Mouse (Mus musculus) gastrocnemius, adult 18-20 months (tissue): ENCODE measurements around the gene Xpo6. TPM values are rescaled to one million over a fixed set of nuclear protein-coding genes. Genes with fewer than 3 reads are reported as not detected.

Experiments
- DNase-seq: peaks from one replicate; pipeline ENCODE4 v3.0.0; 2021; ENCODE audit warnings: low spot score
- total RNA-seq, 2 experiments: library from RNA; stranded (reverse); gene quantifications; 2 replicates each; pipeline ENCODE4 v1.2.3; 2021

Gene Xpo6
- total RNA-seq, 2 experiments from 2014 or later: 11.5 to 11.8 TPM

GRCm38 (mm10) chr7:126198926-126199325 lies 1.4 kb downstream of the Xpo6 start:
- no peak for DNase-seq

DNA sequence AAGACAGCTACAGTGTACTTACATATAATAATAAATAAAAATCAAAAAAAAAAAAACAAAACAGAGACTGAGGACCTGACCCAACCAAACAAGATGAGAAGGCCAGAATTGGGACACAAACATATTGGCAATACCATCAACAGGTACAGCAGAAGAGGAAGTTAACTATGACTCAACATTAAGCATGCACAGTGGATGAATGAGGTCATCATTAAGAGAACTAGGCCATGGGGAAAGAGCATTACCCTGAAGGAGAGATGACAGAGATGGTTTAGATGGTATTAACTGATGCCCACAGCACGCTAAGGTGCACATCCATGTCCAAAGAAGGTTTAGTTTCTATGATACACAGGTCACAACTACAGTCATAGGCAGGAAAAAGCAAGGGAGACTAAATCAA lies 6.1 kb downstream of the Xpo6 start:
- no peak for DNase-seq

- DNase-seq: no peak
Observed at GRCm38 (mm10) chr7:126191471-126191870, 8.8 kb downstream of the Xpo6 start.

- DNase-seq: no peak
Observed at GRCm38 (mm10) chr7:126189517-126189916, 10.8 kb downstream of the Xpo6 start.

- DNase-seq: no peak
Observed at GRCm38 (mm10) chr7:126185999-126186398, 14.3 kb downstream of the Xpo6 start.

DNA sequence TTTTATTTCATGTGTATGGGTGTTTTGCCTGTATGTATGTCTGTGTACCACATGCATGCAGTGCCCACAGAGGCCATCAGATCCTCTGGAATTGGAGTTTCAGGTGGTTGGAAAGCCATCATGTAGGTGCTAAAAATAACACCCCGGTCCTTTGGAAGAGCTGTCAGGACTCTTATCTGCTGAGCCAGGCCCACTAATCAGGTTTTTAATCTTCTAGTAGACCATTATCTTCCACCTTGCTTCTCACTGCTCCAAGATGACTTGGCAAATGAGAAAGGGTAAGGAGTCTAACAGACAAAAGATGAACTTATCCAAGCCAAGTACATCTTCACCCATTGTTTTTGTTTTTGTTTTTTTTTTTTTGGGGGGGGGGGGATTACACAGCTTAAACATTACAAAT lies 16.7 kb downstream of the Xpo6 start:
- DNase-seq: no peak

DNA sequence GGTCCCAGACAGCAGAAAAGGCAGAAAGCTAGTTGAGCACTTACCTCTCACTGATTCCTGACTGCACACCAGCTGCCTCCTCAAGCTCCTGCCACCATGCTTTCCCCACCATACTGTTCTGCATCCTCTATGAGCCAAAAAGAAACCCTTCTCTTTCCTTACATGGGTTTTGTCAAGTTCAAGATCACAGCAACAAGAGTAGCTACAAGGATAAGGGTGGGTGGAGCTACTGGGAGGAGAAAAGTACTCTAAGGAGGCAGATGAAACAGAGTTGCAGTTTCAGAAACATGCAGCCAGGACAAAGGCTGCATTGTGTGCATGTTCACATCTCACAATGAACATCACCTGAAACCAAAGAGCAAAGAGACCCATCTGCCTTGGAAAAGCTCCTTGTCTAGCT lies 18.8 kb downstream of the Xpo6 start:
- no peak for DNase-seq

GRCm38 (mm10) chr7:126180956-126181355 lies 19.3 kb downstream of the Xpo6 start:
- DNase-seq: no peak

DNA sequence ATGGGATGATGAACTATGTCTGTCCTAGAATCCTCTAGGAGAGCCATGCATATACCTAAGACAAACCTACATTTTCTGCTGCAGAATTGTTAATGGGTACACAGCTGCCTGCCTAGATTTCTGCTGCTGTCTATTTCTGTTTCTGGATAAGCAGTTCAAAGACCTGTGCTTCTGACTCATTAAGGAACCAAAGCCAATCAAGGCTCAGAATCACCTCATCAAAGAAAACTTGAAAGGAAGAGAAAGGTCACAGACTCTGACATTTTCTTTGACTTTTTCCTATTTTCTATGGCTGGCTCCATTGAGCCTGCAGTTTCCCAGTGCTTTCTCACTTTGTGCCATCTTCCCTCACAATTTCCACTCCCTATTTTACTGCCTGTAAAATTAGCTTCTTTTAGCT lies 21.5 kb downstream of the Xpo6 start:
- DNase-seq: no peak

GRCm38 (mm10) chr7:126175999-126176398 lies 24.3 kb downstream of the Xpo6 start:
- no peak for DNase-seq

- DNase-seq: no peak
Observed at GRCm38 (mm10) chr7:126175456-126175855, 24.8 kb downstream of the Xpo6 start.

DNA sequence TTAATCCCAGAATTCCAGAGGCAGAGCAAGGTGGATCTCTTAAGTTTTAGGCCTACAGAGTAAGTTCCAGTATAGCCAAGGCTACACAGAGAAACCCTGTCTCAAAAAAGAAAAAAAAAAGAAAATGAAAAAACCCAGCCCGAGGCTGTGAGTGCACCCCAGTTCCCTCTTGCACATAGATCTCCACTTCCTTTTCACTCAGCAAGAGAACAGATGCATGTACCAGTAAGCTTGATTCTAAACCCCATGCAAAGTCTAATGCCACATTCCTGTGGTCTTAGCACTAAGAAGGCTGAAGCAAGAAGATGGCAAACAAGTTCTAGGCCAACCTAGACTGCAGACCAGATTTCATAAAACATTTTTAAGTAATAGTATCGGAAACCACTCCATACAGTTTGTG lies 25.4 kb downstream of the Xpo6 start:
- DNase-seq: no peak

- no peak for DNase-seq
Observed at GRCm38 (mm10) chr7:126172001-126172400, 28.3 kb downstream of the Xpo6 start.

- no peak for DNase-seq
Observed at GRCm38 (mm10) chr7:126168584-126168983, 31.7 kb downstream of the Xpo6 start.

DNA sequence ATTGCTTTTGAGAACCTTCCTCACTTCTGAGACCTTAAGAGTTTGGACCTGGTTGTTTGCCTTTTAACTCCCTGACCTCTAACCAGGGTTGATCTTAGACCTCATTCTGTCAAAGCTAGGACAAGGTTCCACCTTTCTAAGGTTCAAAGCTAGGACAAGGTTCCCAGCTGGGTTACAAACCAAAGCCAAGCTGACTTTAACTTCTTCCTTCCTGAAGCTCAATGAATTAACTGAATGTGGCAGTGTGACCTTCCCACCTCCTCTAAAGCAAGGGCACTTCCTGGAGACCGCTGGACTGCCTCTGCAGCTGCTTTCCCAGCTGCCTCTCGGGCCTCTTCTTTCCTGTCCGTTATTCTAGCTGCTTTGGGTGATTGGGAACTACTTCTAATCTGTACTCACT lies 32.9 kb downstream of the Xpo6 start:
- DNase-seq: no peak

GRCm38 (mm10) chr7:126166571-126166970 lies 33.7 kb downstream of the Xpo6 start:
- DNase-seq: no peak

DNA sequence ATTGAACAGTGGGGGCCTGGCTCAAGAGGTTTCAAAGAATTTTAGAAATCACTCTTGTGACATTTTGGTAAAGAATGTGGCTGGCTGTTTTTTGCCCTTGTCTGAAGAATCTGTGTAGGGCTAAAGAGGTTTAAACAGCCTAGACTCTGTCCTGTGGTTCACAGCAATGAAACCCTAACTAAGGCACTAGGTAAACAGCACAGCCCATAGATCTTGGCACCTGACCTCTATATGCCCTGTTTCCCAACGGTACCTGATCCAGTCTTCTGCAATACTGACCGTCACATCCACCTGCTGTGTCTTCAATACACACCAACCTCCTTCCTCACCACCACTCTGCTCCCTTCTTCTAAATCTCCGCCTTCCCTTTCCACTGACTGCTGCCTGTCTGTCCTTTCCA lies 42.1 kb downstream of the Xpo6 start:
- DNase-seq: no peak

- DNase-seq: no peak
Observed at GRCm38 (mm10) chr7:126155746-126156145, 44.6 kb downstream of the Xpo6 start.

DNA sequence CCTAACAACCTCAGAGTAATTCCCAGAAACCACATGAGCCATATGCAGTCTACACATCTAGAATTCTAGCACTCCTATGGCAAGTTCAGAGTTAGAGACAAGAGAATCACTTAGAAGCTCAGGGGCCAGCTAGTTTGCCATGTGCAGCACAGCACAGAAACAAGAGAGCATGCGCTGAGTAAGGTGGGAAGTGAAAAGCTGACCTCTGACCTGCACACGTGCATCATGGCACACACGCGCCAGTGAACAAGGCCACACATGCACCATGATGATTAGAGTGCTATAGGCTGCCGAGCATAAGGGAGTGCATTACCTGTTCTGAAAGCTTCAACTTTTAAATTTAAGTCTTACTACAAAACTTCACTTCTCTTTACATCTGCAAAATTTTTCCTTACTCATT lies 45.6 kb downstream of the Xpo6 start:
- DNase-seq: no peak

DNA sequence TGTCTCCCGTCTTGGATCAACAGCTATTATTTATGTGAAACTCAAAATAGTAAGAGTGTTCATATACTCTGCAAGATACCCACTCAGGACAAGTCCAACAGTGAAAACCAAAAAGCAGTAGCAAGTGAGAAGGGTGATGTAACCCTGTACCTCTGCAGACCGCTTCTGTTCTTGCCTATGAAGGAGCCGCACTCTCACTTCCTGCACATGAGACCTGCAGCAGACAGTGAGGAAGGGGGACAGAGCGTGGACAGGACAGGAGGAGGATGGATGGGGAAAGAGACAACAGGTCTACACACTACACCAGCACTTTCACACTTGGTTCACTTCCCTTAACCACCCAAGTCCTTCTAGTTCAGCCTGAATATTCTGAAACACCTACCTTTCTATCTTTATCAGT lies 48.0 kb downstream of the Xpo6 start:
- no peak for DNase-seq

GRCm38 (mm10) chr7:126146156-126146555 lies 54.1 kb downstream of the Xpo6 start:
- no peak for DNase-seq

DNA sequence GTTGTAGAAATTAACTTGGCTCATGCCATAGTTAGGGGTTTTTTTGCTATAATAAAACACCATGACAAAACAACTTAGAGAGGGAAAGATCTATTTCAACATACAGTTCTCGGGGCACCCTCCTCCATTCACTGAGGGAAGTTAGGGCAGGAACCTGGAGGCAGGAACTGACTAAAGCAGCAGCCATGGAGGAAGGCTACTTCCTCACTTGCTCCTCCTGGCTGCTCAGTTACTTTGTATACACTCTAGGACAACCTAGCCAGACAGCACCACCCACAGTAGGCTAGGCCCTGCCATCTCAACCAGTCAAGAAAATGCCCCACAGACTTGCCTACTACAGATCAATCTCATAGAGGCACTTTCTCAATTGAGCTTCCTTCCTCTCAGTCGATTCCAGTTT lies 55.9 kb downstream of the Xpo6 start:
- DNase-seq: no peak

DNA sequence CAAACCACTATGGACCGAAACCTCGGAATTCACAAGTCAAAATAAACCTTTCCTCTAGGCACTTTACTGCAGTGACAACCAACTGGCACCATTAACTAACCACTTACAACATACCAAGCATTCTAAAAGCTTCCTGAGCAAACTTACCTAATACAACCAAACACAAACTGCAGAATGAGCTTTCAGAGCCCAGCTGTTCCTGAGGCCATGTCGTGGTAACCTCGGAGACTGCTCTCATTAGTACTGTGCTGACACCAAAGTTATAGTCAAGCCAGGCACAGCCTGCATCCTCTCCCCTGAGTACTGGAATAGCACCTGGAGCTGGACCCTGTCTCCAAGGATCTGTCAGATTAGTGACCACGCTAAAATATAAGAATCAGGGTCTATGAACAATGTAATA lies 62.5 kb downstream of the Xpo6 start:
- DNase-seq: no peak

- no peak for DNase-seq
Observed at GRCm38 (mm10) chr7:126135391-126135790, 64.9 kb downstream of the Xpo6 start.
